Mouse (Mus musculus) liver, embryonic 15.5 days (tissue): ENCODE measurements around the gene Lsm10. TPM values are rescaled to one million over a fixed set of nuclear protein-coding genes. Genes with fewer than 3 reads are reported as not detected.

Experiments used
- ATAC-seq: fragments of 200-750 bp; cut with Nextera tagmentation; 2 replicates; pipeline ENCODE4 v1.8.0; 2017; ENCODE audit warnings: moderate number of reproducible peaks, mild to moderate bottlenecking, moderate library complexity; ENCODE audit not compliant: insufficient read depth
- H3K27ac ChIP-seq: fragments of 300-500 bp; sonication (generic); replicated peaks from 2 replicates; pipeline ENCODE4 v1.5.1; 2015; ENCODE audit warnings: mild to moderate bottlenecking, inconsistent platforms
- H3K27me3 ChIP-seq: fragments of 300-500 bp; sonication (generic); 2 replicates; pipeline ENCODE4 v1.6.1; 2015; ENCODE audit warnings: mild to moderate bottlenecking, inconsistent platforms
- H3K36me3 ChIP-seq: fragments of 300-500 bp; sonication (generic); replicated peaks from 2 replicates; pipeline ENCODE4 v1.6.1; 2015; ENCODE audit warnings: moderate library complexity, mild to moderate bottlenecking, inconsistent platforms
- H3K4me1 ChIP-seq: fragments of 300-500 bp; sonication (generic); replicated peaks from 2 replicates; pipeline ENCODE4 v1.6.1; 2015; ENCODE audit warnings: inconsistent platforms
- H3K4me2 ChIP-seq: fragments of 300-500 bp; sonication (generic); 2 replicates; pipeline ENCODE4 v1.6.1; 2015; ENCODE audit warnings: moderate library complexity, mild to moderate bottlenecking, inconsistent platforms
- H3K4me3 ChIP-seq: fragments of 300-500 bp; sonication (generic); replicated peaks from 2 replicates; pipeline ENCODE4 v1.5.1; 2015; ENCODE audit warnings: mild to moderate bottlenecking, inconsistent platforms
- H3K9ac ChIP-seq: fragments of 300-500 bp; sonication (generic); 2 replicates; pipeline ENCODE4 v1.6.1; 2015; ENCODE audit warnings: moderate library complexity, mild to moderate bottlenecking, inconsistent platforms
- H3K9me3 ChIP-seq: fragments of 300-500 bp; sonication (generic); replicated peaks from 2 replicates; pipeline ENCODE4 v1.6.1; 2016; ENCODE audit warnings: inconsistent platforms
- WGBS: fragments of 180-500 bp; shearing (Covaris S2); methylation state at CpG from one replicate; pipeline ENCODE4 v1.1.7; 2015; ENCODE audit warnings: mixed read lengths; ENCODE audit not compliant: insufficient replicate concordance; 5-methylcytosine and 5-hydroxymethylcytosine counted together
- polyA plus RNA-seq: library from polyadenylated mRNA; unstranded; fragments of >200 nt; fragmentation: Nextera tagmentation; extraction: Ambion mirVana; gene quantifications from 2 replicates; pipeline ENCODE4 v1.2.1, GENCODE M21; 2015

The Lsm10 gene
- polyA plus RNA-seq, result 25.5 and 26.7 TPM in 2 replicates

DNA sequence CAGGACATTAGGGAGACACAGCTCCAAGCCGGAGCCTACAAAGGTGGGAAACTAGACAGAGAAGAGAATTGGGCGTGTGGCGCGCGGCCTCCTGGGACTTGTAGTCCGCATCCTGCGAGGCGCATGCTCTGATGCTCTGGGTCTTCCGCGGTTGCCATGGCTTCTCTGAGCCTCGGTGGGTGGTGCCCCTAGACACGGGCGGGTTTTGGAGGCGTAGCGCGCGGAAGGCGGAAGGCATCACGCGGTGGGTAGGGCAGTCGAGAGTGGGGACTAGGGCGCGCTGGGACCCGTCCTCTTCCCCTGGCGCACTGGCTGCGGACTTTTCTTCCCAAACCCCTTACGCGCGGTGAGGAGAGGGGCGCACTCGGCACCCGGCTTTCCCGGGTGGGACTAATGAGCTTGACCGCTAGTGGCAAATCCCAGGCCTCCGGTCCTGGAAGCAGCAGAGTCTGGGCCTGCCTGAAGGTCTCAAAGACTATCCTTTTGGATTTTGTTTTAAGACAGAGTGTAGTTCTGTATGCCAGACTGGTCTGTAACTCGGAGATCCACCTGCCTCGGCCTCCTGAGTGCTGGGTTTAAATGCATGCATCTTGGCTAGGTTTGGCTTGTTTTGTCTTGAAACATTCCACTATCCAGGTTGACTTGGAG is at the start of gene Lsm10:
TSS of gene Lsm10 (plus strand) at position 160 of the 648 bp plus-strand sequence.
- Histone ChIP-seq H3K9me3 (no peaks in the 10 kb centered on the region), H3K27ac (peak within 1 kb of the TSS; percentile 77), H3K4me2 (peak within 1 kb of the TSS; percentile 90), H3K9ac (peak within 1 kb of the TSS; percentile 69), H3K4me1 (peaks cover 50% of the 10 kb centered on the region), H3K4me3 (peak within 1 kb of the TSS; percentile 79), H3K27me3 (no peaks in the 10 kb centered on the region), H3K36me3 (peaks cover 11% of the 10 kb centered on the region)
- ATAC-seq, result peak; percentile 97
- 1% methylated on average over 36 of the region's 37 CpGs for WGBS

DNA sequence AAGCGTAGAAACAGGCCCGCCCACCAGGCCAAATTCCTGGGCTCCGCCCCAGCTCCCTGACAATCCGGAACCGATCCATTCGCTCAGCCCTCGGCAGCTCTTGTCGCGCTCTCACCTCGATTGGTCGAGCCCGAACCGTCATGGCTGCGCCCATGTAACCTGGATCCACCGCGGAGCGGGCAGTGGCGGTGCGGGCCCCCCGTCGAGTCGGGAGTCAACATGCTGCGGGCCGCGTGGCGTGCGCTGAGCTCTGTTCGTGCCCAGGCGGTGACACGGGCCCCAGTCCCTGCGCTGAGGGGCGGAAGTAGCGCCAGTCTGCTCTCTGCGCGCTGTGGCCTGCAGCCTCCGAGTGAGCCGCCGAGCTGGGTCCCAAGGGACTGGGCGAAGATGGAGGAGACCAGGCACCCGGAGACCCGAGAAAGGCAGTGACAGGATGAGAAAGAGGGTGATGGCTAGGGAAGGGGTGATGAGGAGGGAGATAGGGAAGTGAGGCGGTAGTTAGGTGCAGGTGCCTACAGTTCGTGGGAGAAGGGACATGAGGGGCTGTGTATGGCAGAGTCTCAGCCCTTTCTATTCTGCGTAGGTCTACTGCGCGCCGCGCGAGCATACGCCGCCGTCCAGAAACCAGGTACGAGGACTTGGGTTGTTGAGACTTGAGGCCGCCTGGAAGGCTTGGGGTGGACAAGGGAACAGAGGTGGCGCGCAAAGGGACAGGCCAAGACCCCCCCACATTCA is 49.4 kb upstream of the Lsm10 start, which contains the start of gene Mrps15:
TSS of gene Mrps15 (plus strand) at position 75 of the 735 bp plus-strand sequence.
- H3K4me2 ChIP-seq, result peak within 1 kb of the TSS; percentile 87
- WGBS, result under 1% methylated on average over 56 of the region's 56 CpGs
- H3K27ac ChIP-seq, result peak within 1 kb of the TSS; percentile 66
- no peaks in the 10 kb centered on the region for H3K27me3 ChIP-seq
- H3K9ac ChIP-seq, result peak within 1 kb of the TSS; percentile 75
- peaks cover 22% of the 10 kb centered on the region for H3K36me3 ChIP-seq
- peak; percentile 89 for ATAC-seq
- H3K4me1 ChIP-seq, result peaks cover 21% of the 10 kb centered on the region
- H3K4me3 ChIP-seq, result peak within 1 kb of the TSS; percentile 69
- H3K9me3 ChIP-seq, result no peaks in the 10 kb centered on the region

DNA sequence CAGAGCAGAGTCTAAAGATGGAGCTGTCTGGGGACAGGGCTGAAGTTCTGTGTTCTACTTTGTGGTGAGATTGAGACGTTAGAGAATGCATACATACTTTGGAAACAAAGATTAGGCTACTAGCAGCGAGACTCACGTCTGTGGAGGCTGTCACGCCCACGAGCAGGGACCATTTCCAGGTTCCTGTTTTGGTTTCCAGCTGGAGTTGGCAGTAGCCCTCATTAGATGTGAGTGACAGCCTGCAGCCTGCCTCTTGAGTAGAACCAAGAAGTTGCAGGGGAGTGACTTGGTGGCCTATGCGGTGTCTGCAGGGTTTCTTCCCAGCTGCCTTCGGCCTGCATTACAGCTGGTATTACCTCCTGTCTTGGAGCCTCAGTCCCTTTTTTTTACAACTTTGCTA is 44.8 kb upstream of the Lsm10 start:
- ATAC-seq, result no peak
- H3K27me3 ChIP-seq, result no peaks in the 10 kb centered on the region
- no peak overlapping the region for H3K9ac ChIP-seq
- H3K4me1 ChIP-seq, result peaks cover 19% of the 10 kb centered on the region
- WGBS, result 54% methylated on average over 7 of the region's 7 CpGs
- H3K4me2 ChIP-seq, result no peak overlapping the region
- no peaks in the 10 kb centered on the region for H3K9me3 ChIP-seq
- H3K27ac ChIP-seq, result no peak overlapping the region
- no peak overlapping the region for H3K4me3 ChIP-seq
- H3K36me3 ChIP-seq, result peaks cover 64% of the 10 kb centered on the region

DNA sequence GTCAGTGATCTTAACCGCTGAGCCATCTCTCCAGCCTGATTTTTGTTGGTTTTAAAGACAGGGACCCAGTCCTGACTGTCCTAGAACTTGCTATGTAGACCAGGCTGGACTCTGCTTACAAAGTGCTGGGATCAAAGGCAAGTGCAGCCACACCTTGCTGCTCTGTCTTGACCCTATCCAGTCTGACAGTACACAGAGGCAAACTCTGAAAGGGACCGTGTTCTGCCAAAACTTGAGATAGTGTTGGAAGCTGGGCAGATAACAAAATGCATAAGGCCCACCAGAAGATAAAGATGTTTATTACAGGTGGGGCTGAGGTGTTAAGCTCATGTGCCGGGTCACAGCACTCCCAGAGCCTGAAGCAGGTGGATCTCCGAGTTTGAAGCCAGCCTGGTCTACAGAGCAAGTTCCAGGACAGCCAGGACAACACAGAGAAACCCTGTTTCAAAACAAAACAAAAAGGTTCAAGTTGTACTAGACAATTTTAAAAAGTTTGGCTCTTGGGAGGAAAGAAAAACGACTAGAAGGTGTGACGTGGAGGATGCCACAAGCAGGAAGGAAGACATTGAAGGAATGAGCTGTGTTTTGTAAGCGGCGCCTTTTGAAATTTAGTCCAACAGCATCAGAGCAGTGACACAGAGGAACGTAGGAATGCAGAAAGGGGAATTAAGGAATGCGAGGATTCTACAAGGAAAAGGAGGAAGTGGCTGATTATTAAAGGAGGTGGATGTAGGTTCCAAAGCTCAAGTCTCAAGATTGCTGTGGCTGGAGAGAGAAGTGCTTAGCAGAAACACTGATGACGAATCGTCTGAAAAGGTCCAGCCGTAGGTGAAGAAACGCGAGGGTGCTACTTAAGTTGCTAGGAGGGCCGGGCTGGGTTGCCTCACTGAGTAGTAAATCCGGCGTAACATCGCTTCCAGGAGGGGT is 39.0 kb upstream of the Lsm10 start:
- Histone ChIP-seq H3K4me1 (peaks cover 33% of the 10 kb centered on the region), H3K27me3 (no peaks in the 10 kb centered on the region), H3K36me3 (peaks cover 39% of the 10 kb centered on the region), H3K4me2 (peak overlapping the region; percentile 94), H3K27ac (peak overlapping the region; percentile 86), H3K9ac (peak overlapping the region; percentile 68), H3K4me3 (peak overlapping the region; percentile 81), H3K9me3 (no peaks in the 10 kb centered on the region)
- peak; percentile 42 for ATAC-seq
- 8% methylated on average over 19 of the region's 19 CpGs for WGBS

DNA sequence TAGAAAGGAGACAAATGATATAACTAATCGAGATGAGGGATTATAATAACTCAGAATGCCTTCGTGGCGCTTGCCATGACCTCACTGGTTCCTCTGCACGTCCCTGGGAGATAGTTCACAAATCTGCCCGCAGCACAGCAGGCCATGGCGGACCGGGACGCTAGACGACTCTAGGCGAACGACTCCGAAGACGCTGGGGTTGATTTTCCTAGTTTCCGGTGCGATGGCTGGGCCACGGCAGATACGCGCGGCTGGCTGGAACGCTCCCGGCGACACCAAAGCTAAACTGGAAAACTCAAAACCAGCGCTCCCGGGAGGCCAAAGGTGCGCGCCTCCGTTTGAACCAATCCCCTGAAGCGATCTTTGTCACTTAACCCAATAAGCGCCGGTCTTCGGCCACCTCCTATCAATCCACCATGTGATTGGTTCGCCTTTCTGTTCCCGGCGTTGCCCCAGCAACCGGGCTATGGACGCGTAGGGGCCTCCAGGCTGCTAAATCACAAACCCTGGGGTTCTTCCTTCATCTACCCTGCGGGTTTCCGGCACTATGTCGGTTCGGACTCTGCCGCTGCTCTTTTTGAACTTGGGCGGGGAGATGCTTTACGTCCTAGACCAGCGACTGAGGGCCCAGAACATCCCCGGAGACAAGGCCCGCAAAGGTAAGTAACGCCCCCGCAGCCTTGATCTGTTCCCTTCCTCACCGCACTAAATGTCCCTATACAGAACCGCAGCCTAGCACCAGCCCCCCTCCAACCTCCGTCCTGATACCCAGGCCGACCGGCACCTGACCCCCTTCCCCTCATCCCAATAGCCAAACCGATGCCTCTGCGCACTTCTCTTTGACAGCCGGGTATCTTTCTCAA is 38.1 kb upstream of the Lsm10 start, which contains the start of gene Oscp1:
TSS of gene Oscp1 (plus strand) at position 432 of the 863 bp plus-strand sequence.
- Histone ChIP-seq H3K27me3 (no peaks in the 10 kb centered on the region), H3K9ac (peak within 1 kb of the TSS; percentile 68), H3K9me3 (no peaks in the 10 kb centered on the region), H3K4me1 (peaks cover 34% of the 10 kb centered on the region), H3K4me3 (peak within 1 kb of the TSS; percentile 81), H3K27ac (peak within 1 kb of the TSS; percentile 86), H3K36me3 (peaks cover 33% of the 10 kb centered on the region), H3K4me2 (peak within 1 kb of the TSS; percentile 94)
- peak; percentile 95 for ATAC-seq
- WGBS, result under 1% methylated on average over 57 of the region's 57 CpGs

DNA sequence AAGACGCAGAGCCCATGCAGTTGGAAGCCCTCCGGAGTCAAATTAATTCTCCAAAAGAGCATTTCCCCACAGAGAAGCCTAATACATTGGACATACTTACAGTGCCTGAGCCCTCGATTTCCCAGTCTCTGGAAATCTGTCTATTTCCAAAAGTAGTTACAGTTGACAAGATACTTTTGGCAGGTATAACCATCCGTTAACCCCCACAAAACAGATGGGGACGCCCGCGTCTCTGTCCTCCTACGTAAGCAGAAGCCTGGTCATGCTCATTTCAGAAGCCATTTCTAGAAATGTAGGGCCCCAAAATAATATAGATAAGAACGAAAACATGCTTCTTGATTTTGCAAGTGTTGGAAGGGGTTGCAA is 37.4 kb upstream of the Lsm10 start:
- no peaks in the 10 kb centered on the region for H3K9me3 ChIP-seq
- H3K4me1 ChIP-seq, result peaks cover 36% of the 10 kb centered on the region
- peaks cover 26% of the 10 kb centered on the region for H3K36me3 ChIP-seq
- 40% methylated on average over 9 of the region's 9 CpGs for WGBS
- H3K4me2 ChIP-seq, result peak overlapping the region; percentile 94
- H3K4me3 ChIP-seq, result peak overlapping the region; percentile 81
- no peak overlapping the region for H3K27ac ChIP-seq
- peak overlapping the region; percentile 68; the same call in 1 of the 2 replicates for H3K9ac ChIP-seq
- no peak for ATAC-seq
- H3K27me3 ChIP-seq, result no peaks in the 10 kb centered on the region

DNA sequence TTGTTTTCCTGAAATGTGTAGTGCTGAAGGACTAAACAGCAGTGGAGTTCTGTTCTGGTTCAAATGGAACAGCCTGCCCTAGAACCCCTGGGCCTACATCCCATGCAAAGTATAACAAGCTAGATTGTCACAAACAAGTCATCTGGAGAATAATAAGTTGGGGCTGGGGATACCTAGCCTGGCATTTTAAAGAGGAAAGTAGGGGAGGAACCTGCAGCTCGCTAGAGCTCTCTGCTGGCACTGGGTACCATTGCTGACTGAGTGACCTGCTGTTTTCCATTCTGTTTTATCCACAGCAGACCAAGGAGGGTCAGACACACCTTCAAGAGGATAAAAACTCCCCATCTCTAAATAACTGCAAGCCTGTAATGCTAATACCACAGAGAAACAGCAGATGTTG is 33.6 kb upstream of the Lsm10 start:
- Histone ChIP-seq H3K27me3 (no peaks in the 10 kb centered on the region), H3K9me3 (no peaks in the 10 kb centered on the region), H3K36me3 (no peaks in the 10 kb centered on the region), H3K4me1 (peaks cover 22% of the 10 kb centered on the region), H3K4me2 (no peak overlapping the region), H3K27ac (no peak overlapping the region), H3K4me3 (no peak overlapping the region), H3K9ac (no peak overlapping the region)
- WGBS, result 53% methylated on average over 1 of the region's 1 CpGs
- ATAC-seq, result no peak

DNA sequence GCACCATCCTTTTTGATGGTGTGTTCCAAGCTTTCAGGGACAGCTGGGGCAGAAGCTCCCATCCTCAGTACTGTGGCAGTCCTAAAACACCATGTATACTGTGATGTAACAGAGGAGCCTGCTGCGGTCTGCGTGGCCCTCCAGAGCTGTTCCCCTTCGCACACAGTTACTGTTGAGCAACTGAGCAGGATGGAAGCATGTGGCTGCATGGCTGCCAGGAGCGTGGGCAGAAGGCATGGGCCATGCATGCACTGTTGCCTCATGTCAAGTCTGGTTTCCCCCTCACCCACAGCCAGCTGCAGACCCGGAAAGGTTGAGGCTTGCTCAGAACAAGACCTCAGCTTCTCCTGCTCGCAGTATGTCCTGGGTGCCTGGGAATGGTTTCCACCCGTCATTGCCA is 31.2 kb upstream of the Lsm10 start:
- Histone ChIP-seq H3K9ac (no peak overlapping the region), H3K9me3 (no peaks in the 10 kb centered on the region), H3K4me3 (no peak overlapping the region), H3K4me2 (no peak overlapping the region), H3K27ac (no peak overlapping the region), H3K27me3 (no peaks in the 10 kb centered on the region), H3K36me3 (no peaks in the 10 kb centered on the region), H3K4me1 (peaks cover 7% of the 10 kb centered on the region; the same call in 1 of the 2 replicates)
- peak; percentile 31; the same call in 1 of the 2 replicates for ATAC-seq
- 70% methylated on average over 7 of the region's 7 CpGs for WGBS

DNA sequence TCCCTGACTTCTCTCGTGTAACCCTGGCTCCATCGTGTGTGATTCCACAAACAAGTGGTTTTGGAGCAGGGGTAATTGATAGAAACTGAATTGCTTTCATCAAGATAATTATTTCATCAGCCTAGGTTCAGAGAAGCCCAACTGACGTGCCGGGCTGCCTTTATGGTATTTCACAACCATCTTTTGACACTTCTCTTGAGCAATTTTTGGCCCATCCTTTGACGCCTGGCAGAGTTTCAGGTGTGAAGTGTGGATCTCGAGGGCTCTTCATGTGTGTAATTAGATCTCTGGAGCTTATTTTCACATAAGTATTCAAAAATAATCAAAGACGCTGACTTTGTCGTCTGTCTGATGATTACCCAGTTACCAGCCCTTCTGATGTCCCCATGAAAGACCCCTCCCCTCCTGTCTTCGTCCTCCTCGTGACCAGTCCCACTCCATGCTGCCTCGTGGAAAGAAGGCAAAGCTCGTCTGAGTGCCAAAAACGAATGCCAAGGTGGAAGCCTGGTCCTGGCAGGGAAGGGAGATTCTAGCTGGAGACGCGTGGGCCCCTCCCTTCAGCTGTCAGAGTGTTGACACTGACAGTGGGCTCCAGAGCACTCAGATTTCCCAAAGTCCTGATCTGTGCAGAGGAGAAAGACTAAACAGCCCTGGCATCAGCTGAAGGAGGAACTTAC is 28.9 kb upstream of the Lsm10 start:
- Histone ChIP-seq H3K36me3 (no peaks in the 10 kb centered on the region), H3K4me1 (peaks cover 3% of the 10 kb centered on the region; the same call in 1 of the 2 replicates), H3K9me3 (no peaks in the 10 kb centered on the region), H3K4me2 (no peak overlapping the region), H3K9ac (no peak overlapping the region), H3K4me3 (no peak overlapping the region), H3K27me3 (no peaks in the 10 kb centered on the region), H3K27ac (no peak overlapping the region)
- WGBS, result 56% methylated on average over 15 of the region's 15 CpGs
- no peak for ATAC-seq

DNA sequence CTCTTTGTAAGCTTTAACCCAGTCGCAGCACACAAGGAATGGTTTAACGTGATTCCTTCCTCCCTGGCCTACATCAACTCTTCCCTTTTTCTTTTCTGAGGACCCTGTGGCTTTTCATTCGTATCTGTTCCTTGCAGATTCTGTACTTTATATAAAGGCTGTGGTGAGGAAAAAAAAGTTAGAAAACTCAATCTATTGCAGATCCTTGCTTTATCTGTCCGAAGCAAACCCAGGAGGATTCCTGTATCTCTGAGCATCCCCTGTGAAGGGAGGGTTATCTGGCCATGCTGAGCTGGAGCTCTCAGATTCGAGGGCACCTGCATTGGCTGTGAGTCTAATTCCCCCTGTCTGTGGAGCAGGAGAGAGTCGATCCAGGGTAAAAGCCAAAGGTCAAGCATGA is 27.6 kb upstream of the Lsm10 start:
- no peak overlapping the region for H3K4me3 ChIP-seq
- no peak for ATAC-seq
- H3K27ac ChIP-seq, result no peak overlapping the region
- no peaks in the 10 kb centered on the region for H3K9me3 ChIP-seq
- no peak overlapping the region for H3K4me2 ChIP-seq
- WGBS, result 54% methylated on average over 6 of the region's 6 CpGs
- H3K27me3 ChIP-seq, result no peaks in the 10 kb centered on the region
- no peaks in the 10 kb centered on the region for H3K36me3 ChIP-seq
- peaks cover 2% of the 10 kb centered on the region; the same call in 1 of the 2 replicates for H3K4me1 ChIP-seq
- no peak overlapping the region for H3K9ac ChIP-seq
